Mouse (Mus musculus) embryonic fibroblast, embryonic 13.5 days (primary cell): Measurements from ENCODE around the gene Ap3d1. TPM values are rescaled to one million over a fixed set of nuclear protein-coding genes. Genes with fewer than 3 reads are reported as not detected.

Source experiments
- H3K27ac ChIP-seq: 2 replicates; pipeline ENCODE4 v1.5.1; 2012; ENCODE audit warnings: low read length, control low read depth, inconsistent platforms; ENCODE audit not compliant: insufficient read depth
- H3K4me1 ChIP-seq: 2 replicates; pipeline ENCODE4 v1.6.1; 2011; ENCODE audit warnings: low read length; ENCODE audit not compliant: control insufficient read depth, insufficient read depth
- H3K4me3 ChIP-seq: 2 replicates; pipeline ENCODE4 v1.5.1; 2011; ENCODE audit warnings: mild to moderate bottlenecking, control low read depth, low read length; ENCODE audit not compliant: insufficient read depth
- CTCF ChIP-seq: IDR thresholded peaks from 2 replicates; pipeline ENCODE4 v1.5.1; 2011; ENCODE audit warnings: mild to moderate bottlenecking, control low read depth, low read length, moderate library complexity, borderline replicate concordance; ENCODE audit not compliant: insufficient read depth
- POLR2A ChIP-seq: IDR thresholded peaks from 2 replicates; pipeline ENCODE4 v1.6.1; 2011; ENCODE audit warnings: low read depth, mild to moderate bottlenecking, control low read depth, low read length, moderate library complexity
- polyA plus RNA-seq: library from polyadenylated mRNA; stranded (reverse); fragments of >200 nt; gene quantifications from 2 replicates; pipeline ENCODE4 v1.2.4, GENCODE M21; 2011; ENCODE audit warnings: low read depth; ENCODE audit not compliant: missing spikeins, insufficient read length

Ap3d1 gene
- polyA plus RNA-seq, 1 experiment: 155 TPM

GRCm38 (mm10) chr10:80751188-80751832 is 9.2 kb upstream of the Ap3d1 start:
- H3K4me1 ChIP-seq: peaks cover 6% of the 10 kb centered on the region; the same call in 1 of the 2 replicates
- peak overlapping the region; percentile 44 for H3K4me3 ChIP-seq
- H3K27ac ChIP-seq: peak overlapping the region; percentile 99
- TF ChIP-seq CTCF (no peak), POLR2A (peak; percentile 54)

GRCm38 (mm10) chr10:80748609-80749008 is 6.5 kb upstream of the Ap3d1 start:
- H3K4me1 ChIP-seq: peaks cover 6% of the 10 kb centered on the region; the same call in 1 of the 2 replicates
- TF ChIP-seq POLR2A (no peak), CTCF (no peak)
- H3K27ac ChIP-seq: no peak overlapping the region
- H3K4me3 ChIP-seq: no peak overlapping the region

- Histone ChIP-seq H3K4me3 (no peak overlapping the region), H3K4me1 (peaks cover 3% of the 10 kb centered on the region; the same call in 1 of the 2 replicates), H3K27ac (no peak overlapping the region)
- TF ChIP-seq POLR2A: no peak
- peak; percentile 99 for TF ChIP-seq CTCF
These were observed 5.3 kb upstream of the Ap3d1 start for GRCm38 (mm10) chr10:80747410-80747809.

- Histone ChIP-seq H3K4me1 (peaks cover 4% of the 10 kb centered on the region), H3K4me3 (no peak overlapping the region), H3K27ac (no peak overlapping the region)
- no peak for TF ChIP-seq CTCF
- no peak for TF ChIP-seq POLR2A
These were observed 2.2 kb upstream of the Ap3d1 start for GRCm38 (mm10) chr10:80744262-80744661.

- peak overlapping the region; percentile 100 for H3K4me3 ChIP-seq
- TF ChIP-seq CTCF (no peak), POLR2A (no peak)
- H3K4me1 ChIP-seq: peaks cover 4% of the 10 kb centered on the region
- 0 out of 2 replicates have a peak overlapping the region, but pooled peaks have one; percentile 4 for H3K27ac ChIP-seq
These were observed 357 bp downstream of the Ap3d1 start for GRCm38 (mm10) chr10:80741634-80742179.

GRCm38 (mm10) chr10:80741146-80741545 is 918 bp downstream of the Ap3d1 start:
- no peak for TF ChIP-seq CTCF
- no peak for TF ChIP-seq POLR2A
- H3K4me1 ChIP-seq: peaks cover 4% of the 10 kb centered on the region
- H3K27ac ChIP-seq: no peak overlapping the region
- peak overlapping the region; percentile 100 for H3K4me3 ChIP-seq

- Histone ChIP-seq H3K27ac (no peak overlapping the region), H3K4me1 (peaks cover 4% of the 10 kb centered on the region), H3K4me3 (no peak overlapping the region)
- no peak for TF ChIP-seq POLR2A
- no peak for TF ChIP-seq CTCF
These were observed 3.4 kb downstream of the Ap3d1 start for GRCm38 (mm10) chr10:80738657-80739056.

GRCm38 (mm10) chr10:80736731-80737130 is 5.3 kb downstream of the Ap3d1 start:
- Histone ChIP-seq H3K4me3 (no peak overlapping the region), H3K27ac (no peak overlapping the region), H3K4me1 (peaks cover 4% of the 10 kb centered on the region)
- TF ChIP-seq POLR2A (no peak), CTCF (no peak)

- TF ChIP-seq POLR2A (no peak), CTCF (no peak)
These were observed 9.4 kb downstream of the Ap3d1 start for GRCm38 (mm10) chr10:80732611-80733101.

More at GRCm38 (mm10) chr10:80732611-80733101, 9.4 kb downstream of the Ap3d1 start:
- H3K4me1 ChIP-seq: no peaks in the 10 kb centered on the region
- no peak overlapping the region for H3K27ac ChIP-seq
- no peak overlapping the region for H3K4me3 ChIP-seq
